Mouse (Mus musculus) urinary bladder, postnatal 25 days (tissue): Measurements from ENCODE around the gene Sys1.

Source experiments
- DNase-seq: peaks from one replicate; pipeline ENCODE4 v3.0.0; 2022; ENCODE audit warnings: low spot score

Sys1 gene

GRCm38 (mm10) chr2:164435216-164436090 is 21.3 kb upstream of the Sys1 start:
- DNase-seq: no peak

DNA sequence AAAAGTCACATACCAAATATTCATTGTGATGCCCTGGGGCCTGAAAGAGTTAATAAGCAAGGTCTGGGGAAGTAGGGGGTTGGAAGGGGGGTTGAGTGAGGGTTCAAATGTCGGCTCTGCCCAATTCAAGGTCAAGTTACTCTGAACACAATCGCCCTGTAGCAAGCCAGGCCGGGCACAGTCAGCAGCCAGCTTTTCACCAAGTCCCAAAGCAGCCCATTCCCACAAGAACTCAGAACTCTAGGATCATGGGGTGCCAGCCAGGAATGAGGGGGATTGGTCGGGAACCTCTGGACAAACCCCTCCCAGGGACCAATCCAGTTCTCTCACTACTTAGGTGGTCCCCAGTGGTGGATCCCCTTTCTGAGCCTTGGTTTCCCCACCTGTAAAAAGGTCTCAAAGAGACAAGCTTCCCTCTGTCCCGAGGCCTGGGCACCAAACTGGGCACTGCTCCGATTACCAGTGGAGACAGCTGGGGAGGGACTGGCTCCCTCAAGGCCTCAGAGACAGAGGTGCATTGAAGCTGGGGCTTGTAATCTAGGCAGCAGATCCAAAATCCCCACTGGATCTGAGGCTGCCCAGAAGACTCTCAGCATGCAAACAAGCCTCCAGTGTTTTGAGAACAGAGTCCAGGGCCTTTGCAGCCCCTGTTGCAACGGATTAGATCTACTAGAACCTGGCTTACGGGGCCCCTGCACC is 20.4 kb upstream of the Sys1 start:
- DNase-seq: no peak

DNA sequence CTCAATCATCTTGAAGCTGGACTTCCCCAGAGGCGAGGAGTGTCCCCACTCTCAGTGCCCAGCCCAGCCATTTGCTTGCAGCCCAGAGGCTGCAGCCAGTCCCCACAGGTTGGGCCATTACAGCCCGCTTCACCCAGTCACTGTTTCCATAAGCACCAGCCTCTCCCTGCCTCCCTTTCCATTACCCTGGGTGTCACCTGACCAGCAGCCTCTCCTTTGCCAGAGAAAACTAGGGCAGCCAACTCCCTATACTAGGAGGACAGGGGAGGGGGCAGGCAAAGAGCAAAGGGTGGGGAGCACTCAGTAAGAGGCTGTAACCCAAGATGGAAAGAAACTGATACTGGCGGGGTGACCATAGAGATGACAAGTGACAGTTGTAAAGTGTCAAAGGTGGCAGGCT is 19.8 kb upstream of the Sys1 start:
- DNase-seq: no peak

GRCm38 (mm10) chr2:164437710-164438109 is 19.1 kb upstream of the Sys1 start:
- no peak for DNase-seq

- no peak for DNase-seq
These were observed 18.5 kb upstream of the Sys1 start for GRCm38 (mm10) chr2:164438257-164438656.

DNA sequence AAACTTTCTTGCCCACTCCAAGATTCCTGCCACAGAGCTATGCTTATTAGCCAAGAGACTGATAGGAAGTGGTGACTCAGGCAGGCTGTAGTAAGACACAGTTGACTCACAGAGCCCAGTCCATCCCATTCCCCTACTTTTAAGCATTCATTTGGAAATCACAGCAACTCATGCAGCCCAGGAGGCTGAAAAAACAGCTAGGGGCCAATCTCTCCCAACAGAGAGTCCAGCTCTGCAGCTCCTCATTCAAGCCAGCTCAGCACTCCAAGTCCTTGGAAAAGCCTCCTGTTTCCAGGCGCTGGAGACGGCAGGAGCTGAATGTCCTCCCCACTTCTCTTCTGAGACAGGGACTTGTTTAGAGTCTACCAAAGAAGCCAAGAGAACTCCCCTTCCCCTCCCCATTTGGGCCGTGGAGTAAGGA is 17.8 kb upstream of the Sys1 start:
- no peak for DNase-seq

DNA sequence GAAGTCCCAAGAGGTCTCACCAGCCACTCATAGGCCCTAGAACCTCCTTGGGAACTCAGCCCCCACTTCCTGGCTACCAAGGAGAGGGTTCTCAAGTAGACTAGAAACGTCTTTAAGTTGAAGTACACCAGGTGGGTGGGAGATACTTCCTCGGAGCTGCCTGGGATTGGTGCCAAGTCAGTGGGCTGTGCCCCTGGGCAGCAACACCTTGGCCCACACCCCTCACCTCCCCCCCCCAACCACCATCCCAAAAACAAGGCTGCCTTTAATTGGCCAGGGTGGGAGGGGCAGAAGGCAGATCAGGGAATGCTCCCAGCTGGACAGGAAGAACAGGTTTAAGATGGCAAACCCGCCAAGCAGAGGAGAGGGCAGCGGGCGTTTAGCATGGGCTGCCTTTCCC is 16.4 kb upstream of the Sys1 start:
- DNase-seq: no peak

DNA sequence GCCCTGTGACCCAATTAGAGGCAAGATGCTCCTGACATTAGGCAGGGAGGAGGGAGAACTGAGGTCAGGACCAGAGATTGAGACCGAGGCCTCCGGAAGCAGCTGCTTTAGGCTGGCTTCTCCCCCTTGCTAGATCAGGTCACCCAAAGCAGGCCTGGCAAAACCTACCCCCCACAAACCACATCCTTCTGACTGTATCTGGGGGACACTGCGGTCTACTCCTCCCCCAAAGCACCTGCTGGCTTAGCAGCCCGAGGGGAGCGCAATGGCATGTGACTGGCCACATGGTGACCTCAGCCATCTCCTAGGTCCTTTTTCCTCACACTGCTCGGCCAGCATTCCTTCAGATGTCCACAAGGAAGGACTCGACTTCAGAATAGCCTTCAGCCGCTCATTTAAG is 15.6 kb upstream of the Sys1 start:
- no peak for DNase-seq

- no peak for DNase-seq
These were observed 15.0 kb upstream of the Sys1 start for GRCm38 (mm10) chr2:164441731-164442130.

DNA sequence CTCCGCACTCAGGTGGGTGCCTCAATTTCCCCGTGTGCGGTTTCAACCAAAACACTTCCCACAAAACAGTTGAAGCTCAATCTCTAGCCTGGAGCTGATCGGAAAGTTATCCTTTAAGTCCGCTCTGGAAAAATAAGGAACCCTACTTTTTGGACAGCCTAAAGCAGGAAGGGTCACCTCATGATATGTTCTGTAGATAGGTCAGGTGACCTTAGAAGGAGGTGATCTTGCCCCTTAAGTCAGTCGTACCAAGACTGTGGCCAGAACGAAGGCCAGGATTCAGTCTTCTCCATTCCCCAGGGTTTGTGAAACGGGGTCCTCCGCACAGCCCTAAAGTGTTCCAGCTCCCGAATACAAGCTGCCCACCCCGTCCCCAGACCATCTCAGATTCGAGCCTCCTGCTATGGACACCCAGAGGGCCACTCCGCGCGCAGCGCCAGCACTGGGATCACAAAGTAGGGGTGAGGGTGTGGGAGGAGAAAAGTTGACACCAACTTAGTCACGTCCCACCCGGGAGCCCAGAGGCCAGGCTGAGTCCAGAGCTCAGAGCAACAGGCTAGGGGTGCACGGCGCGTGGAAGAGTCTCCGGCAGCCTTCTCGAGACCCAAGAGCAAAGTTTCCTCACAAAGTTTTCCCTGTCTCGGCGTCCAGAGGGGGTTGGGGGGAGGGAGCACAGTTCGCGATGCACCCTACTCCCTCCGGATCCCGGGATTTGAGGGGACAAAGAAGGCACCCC is 14.3 kb upstream of the Sys1 start:
- no peak for DNase-seq

DNA sequence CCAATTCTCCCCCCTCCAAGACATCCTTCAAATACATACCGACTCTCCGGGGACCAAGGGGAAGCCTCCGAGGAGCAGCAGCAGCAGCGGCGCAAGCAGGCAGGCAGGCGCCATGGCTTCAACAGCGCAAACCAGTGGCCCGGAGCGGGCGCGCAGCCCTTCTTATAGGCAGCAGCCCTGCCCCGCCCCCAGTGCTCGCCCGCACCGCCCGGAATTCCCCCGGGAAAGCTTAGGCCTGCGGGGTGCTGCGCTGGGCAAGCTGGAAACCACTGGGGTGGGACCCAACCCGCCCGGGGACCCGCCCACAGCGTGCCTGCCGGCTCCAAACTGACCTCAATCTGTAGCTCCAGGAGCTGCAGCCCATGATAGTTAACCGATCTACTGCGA is 13.7 kb upstream of the Sys1 start:
- DNase-seq: peak; percentile 88

DNA sequence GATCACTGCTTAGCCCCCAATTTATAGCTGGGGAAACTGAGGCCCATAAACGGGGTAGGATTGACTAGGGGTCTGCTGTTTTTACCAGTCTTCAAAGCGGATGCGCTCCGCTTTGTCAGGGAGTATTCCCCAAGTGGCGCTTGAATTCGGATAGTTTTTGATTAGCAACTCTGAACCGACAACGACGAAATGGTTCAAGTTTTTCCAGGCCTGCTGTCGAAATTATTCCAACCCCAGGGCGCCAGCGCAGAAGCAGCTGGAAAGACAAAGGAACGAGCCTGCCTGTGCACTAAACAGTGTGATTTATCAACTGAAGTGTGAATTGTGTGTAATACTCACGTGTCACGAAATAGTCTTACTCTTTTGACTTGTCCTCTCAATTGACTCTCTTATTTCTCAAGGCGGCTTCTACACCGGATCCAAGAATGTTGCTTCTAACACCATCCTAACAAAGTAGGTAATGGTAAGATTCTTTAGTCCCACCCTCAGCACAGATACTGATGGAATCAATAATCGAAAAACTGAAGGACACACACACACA is 13.2 kb upstream of the Sys1 start, which contains the start of gene Sdc4:
Sdc4 (minus strand) TSS at position 428 of the 541 bp plus-strand sequence.
- no peak for DNase-seq

DNA sequence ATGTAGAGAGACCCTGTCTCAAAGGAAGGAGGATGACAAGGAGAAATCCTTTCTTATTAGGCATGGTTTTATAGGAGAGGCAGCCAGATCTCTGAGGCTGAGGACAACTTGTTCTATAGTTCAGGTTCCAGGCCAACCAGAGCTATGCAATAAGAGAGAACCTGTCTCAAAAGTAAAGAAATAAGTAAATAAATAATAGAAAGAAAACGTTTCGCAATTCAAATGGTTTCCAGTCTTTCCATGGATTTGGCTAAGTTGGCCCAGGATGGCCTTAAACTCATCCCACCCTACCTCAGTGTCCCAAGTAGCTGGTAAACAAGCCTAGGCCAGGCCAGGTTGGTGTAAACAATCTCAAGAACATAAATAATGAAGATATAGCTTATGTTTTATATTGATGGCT is 12.1 kb upstream of the Sys1 start:
- no peak for DNase-seq

GRCm38 (mm10) chr2:164445399-164446085 is 11.2 kb upstream of the Sys1 start:
- DNase-seq: no peak

- no peak for DNase-seq
These were observed 10.7 kb upstream of the Sys1 start for GRCm38 (mm10) chr2:164446086-164446469.

DNA sequence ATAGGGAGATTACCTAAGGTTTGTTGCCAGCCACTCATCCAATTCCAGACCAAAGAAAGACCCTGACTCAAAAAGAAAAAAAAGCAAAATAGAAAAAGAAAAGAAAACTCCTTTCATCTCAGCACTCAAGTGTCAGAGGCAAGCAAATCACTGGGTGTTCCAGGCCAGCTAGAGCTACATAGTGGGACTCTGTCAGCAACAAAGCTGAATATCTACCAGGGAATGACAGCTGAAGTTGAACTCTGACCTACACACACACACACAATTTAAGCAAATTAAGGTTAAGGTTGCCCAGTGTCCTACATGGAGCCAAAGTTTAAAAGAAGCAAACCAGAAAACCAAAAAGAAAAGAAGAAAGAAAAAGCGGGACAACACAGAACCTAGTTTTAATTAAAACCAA is 8.6 kb upstream of the Sys1 start:
- DNase-seq: no peak

- DNase-seq: no peak
These were observed 7.8 kb upstream of the Sys1 start for GRCm38 (mm10) chr2:164448921-164449320.

DNA sequence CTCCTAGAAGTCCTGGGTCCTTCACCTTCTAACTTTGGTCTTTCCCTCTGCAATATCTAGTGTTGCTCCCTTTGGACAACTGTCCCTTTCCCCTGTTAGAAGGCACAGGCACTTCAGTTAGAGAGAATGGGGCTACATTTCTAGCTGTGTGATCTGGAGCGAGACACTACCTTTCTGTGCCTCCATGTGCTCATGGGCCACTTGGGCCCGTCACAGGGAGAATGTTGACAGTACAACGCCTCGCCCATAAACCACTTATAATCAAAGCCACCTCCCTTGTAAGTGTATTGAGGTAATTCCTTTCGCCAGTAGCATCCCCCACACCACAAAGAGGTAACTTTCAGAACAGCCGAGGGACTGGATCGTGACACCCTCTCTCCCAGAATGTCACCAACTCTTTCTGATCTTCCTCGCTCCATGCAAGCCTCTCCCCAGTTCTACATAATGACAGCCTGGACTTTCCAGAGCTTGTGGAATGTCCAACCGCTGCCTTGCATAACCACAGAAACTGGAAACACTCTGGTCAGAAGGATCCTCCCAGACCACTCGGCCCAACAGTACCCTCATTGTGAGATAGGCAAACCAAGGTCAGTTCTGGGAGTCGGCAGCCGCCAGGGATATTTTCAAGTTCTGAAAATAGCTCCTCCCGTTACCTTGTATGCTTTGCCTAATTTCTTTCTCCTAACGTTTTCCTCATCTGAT is 7.3 kb upstream of the Sys1 start:
- no peak for DNase-seq

- DNase-seq: no peak
These were observed 4.6 kb upstream of the Sys1 start for GRCm38 (mm10) chr2:164452000-164452676.

GRCm38 (mm10) chr2:164453047-164453757 is 3.6 kb upstream of the Sys1 start:
- DNase-seq: no peak
